Mouse (Mus musculus) limb, embryonic 12.5 days (tissue): ENCODE results near the gene Rasgef1b. TPM values are rescaled to one million over a fixed set of nuclear protein-coding genes. Genes with fewer than 3 reads are reported as not detected.

ENCODE experiments used
- ATAC-seq: fragments of 200-750 bp; cut with Nextera tagmentation; 2 replicates; pipeline ENCODE4 v1.8.0; 2017; ENCODE audit warnings: low read depth, moderate TSS enrichment; ENCODE audit not compliant: insufficient number of reproducible peaks, insufficient read depth, low FRiP score, low TSS enrichment
- H3K27ac ChIP-seq: fragments of 300-500 bp; sonication (generic); 2 replicates; pipeline ENCODE4 v1.5.1; 2016; ENCODE audit warnings: mild to moderate bottlenecking, moderate library complexity
- H3K27me3 ChIP-seq: fragments of 300-500 bp; sonication (generic); 2 replicates; pipeline ENCODE4 v1.6.1; 2016; ENCODE audit warnings: mild to moderate bottlenecking, moderate library complexity
- H3K36me3 ChIP-seq: fragments of 300-500 bp; sonication (generic); 2 replicates; pipeline ENCODE4 v1.6.1; 2016; ENCODE audit warnings: mild to moderate bottlenecking, moderate library complexity
- H3K4me1 ChIP-seq: fragments of 300-500 bp; sonication (generic); replicated peaks from 2 replicates; pipeline ENCODE4 v1.6.1; 2016
- H3K4me2 ChIP-seq: fragments of 300-500 bp; sonication (generic); 2 replicates; pipeline ENCODE4 v1.6.1; 2016; ENCODE audit warnings: mild to moderate bottlenecking, moderate library complexity
- H3K4me3 ChIP-seq: fragments of 300-500 bp; sonication (generic); replicated peaks from 2 replicates; pipeline ENCODE4 v1.5.1; 2016; ENCODE audit warnings: mild to moderate bottlenecking
- H3K9ac ChIP-seq: fragments of 300-500 bp; sonication (generic); replicated peaks from 2 replicates; pipeline ENCODE4 v1.6.1; 2016; ENCODE audit warnings: mild to moderate bottlenecking, moderate library complexity
- H3K9me3 ChIP-seq: fragments of 300-500 bp; sonication (generic); 2 replicates; pipeline ENCODE4 v1.6.1; 2016; ENCODE audit warnings: mild to moderate bottlenecking, moderate library complexity
- WGBS: fragments of 180-500 bp; shearing (Covaris S2); methylation state at CpG from one replicate; pipeline ENCODE4 v1.1.7; 2016; 5-methylcytosine and 5-hydroxymethylcytosine counted together
- polyA plus RNA-seq: library from polyadenylated mRNA; unstranded; fragments of >200 nt; fragmentation: Nextera tagmentation; extraction: Ambion mirVana; gene quantifications from 2 replicates; pipeline ENCODE4 v1.2.1, GENCODE M21; 2016

Gene Rasgef1b
- polyA plus RNA-seq, 1 experiment from 2014 or later, result 48.7 TPM

DNA sequence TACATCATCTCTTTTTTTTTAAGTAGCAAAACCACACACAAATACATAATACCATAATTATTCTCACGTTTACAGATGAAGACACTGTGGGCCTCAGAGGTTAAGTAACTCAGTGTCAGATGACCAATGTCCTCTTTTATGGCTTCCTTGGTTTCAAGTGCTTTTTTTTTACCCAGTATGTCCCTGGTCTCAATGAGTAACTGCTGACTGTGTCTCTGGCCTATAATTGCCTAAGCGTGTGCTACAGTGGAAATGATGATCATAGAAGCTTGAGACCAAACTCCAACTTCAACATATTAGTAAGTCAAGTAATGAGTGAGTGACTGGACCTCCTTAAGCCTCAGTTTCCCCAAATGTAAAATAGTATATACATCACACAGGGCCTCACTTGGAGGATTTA lies 347.2 kb downstream of the Rasgef1b start:
- H3K27me3 ChIP-seq, result no peaks in the 10 kb centered on the region; the same call in 1 of the 2 replicates
- H3K9me3 ChIP-seq, result no peaks in the 10 kb centered on the region
- H3K27ac ChIP-seq, result no peak overlapping the region
- no peak overlapping the region for H3K4me3 ChIP-seq
- H3K4me1 ChIP-seq, result peaks cover 56% of the 10 kb centered on the region
- no peaks in the 10 kb centered on the region for H3K36me3 ChIP-seq
- no peak overlapping the region for H3K4me2 ChIP-seq
- H3K9ac ChIP-seq, result no peak overlapping the region
- ATAC-seq, result no peak
- 68% methylated on average over 2 of the region's 2 CpGs for WGBS

DNA sequence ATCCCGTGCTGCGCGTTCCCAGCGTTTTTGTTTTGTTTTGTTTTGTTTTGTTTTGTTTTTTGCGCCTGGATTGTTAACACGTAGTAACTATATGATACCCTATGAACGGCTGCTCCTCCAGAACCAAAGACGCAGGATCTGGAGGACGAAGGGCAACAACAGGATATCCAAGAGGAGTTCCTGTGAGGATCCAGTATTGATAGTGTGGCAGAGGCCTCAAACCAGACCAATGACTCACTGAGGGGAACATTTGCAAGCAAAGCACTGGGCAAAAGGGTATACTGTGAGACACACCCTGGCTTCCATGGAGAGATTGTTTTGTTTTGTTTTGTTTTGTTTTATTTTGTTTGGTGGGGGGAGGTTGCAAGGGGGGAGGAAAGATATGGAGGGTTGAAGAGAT lies 348.0 kb downstream of the Rasgef1b start:
- no peaks in the 10 kb centered on the region for H3K36me3 ChIP-seq
- no peak overlapping the region for H3K9ac ChIP-seq
- H3K4me3 ChIP-seq, result no peak overlapping the region
- WGBS, result 89% methylated on average over 9 of the region's 9 CpGs
- H3K4me1 ChIP-seq, result peaks cover 56% of the 10 kb centered on the region
- no peaks in the 10 kb centered on the region for H3K9me3 ChIP-seq
- H3K27ac ChIP-seq, result no peak overlapping the region
- H3K4me2 ChIP-seq, result no peak overlapping the region
- no peaks in the 10 kb centered on the region; the same call in 1 of the 2 replicates for H3K27me3 ChIP-seq
- ATAC-seq, result no peak

GRCm38 (mm10) chr5:99380166-99380565 lies 348.7 kb downstream of the Rasgef1b start:
- Histone ChIP-seq H3K9me3 (no peaks in the 10 kb centered on the region), H3K36me3 (no peaks in the 10 kb centered on the region), H3K4me2 (no peak overlapping the region), H3K9ac (no peak overlapping the region), H3K27ac (no peak overlapping the region), H3K4me1 (peaks cover 54% of the 10 kb centered on the region), H3K27me3 (no peaks in the 10 kb centered on the region; the same call in 1 of the 2 replicates), H3K4me3 (no peak overlapping the region)
- WGBS, result 44% methylated on average over 12 of the region's 12 CpGs
- ATAC-seq, result no peak

GRCm38 (mm10) chr5:99378437-99379226 lies 350.2 kb downstream of the Rasgef1b start:
- peak overlapping the region; percentile 72 for H3K27ac ChIP-seq
- no peaks in the 10 kb centered on the region for H3K36me3 ChIP-seq
- no peak overlapping the region for H3K4me3 ChIP-seq
- ATAC-seq, result no peak
- H3K9ac ChIP-seq, result no peak overlapping the region
- H3K4me2 ChIP-seq, result no peak overlapping the region
- H3K27me3 ChIP-seq, result no peaks in the 10 kb centered on the region; the same call in 1 of the 2 replicates
- peaks cover 43% of the 10 kb centered on the region for H3K4me1 ChIP-seq
- WGBS, result 34% methylated on average over 11 of the region's 11 CpGs
- no peaks in the 10 kb centered on the region for H3K9me3 ChIP-seq

DNA sequence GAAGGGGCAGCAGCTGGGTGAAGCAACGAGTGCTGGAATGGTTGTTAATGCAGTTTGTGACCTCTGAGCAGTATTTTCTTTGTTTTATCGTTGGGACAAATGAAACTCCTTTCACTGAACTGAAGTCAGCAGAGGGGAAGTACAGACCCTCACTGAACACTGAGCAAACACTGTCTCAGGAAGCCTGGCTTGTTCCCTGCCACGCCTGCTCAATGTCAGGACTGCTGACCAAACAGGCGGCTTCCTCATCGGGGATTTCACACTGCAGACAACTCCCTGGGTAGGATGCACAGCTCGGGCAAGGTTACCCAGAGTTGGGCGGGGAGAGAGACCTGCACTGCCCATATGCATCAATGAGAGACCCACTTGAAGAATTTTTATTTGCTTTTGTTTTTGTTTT lies 353.1 kb downstream of the Rasgef1b start:
- peaks cover 40% of the 10 kb centered on the region for H3K4me1 ChIP-seq
- H3K36me3 ChIP-seq, result no peaks in the 10 kb centered on the region
- H3K9me3 ChIP-seq, result no peaks in the 10 kb centered on the region
- H3K27me3 ChIP-seq, result no peaks in the 10 kb centered on the region; the same call in 1 of the 2 replicates
- no peak overlapping the region for H3K4me2 ChIP-seq
- WGBS, result 71% methylated on average over 7 of the region's 7 CpGs
- no peak overlapping the region for H3K9ac ChIP-seq
- no peak overlapping the region for H3K4me3 ChIP-seq
- no peak for ATAC-seq
- H3K27ac ChIP-seq, result no peak overlapping the region

- WGBS, result 90% methylated on average over 6 of the region's 6 CpGs
- H3K9me3 ChIP-seq, result no peaks in the 10 kb centered on the region
- H3K4me2 ChIP-seq, result no peak overlapping the region
Observed at GRCm38 (mm10) chr5:99374460-99374859, 354.4 kb downstream of the Rasgef1b start.

GRCm38 (mm10) chr5:99373570-99374151 lies 355.2 kb downstream of the Rasgef1b start:
- Histone ChIP-seq H3K27me3 (no peaks in the 10 kb centered on the region), H3K9ac (no peak overlapping the region), H3K9me3 (no peaks in the 10 kb centered on the region), H3K4me3 (no peak overlapping the region), H3K4me1 (peaks cover 31% of the 10 kb centered on the region), H3K36me3 (no peaks in the 10 kb centered on the region), H3K4me2 (no peak overlapping the region), H3K27ac (no peak overlapping the region)
- WGBS, result 77% methylated on average over 8 of the region's 8 CpGs
- no peak for ATAC-seq

More at GRCm38 (mm10) chr5:99374460-99374859, 354.4 kb downstream of the Rasgef1b start:
- H3K27ac ChIP-seq, result no peak overlapping the region
- no peak overlapping the region for H3K9ac ChIP-seq
- no peak for ATAC-seq
- no peaks in the 10 kb centered on the region for H3K27me3 ChIP-seq
- peaks cover 31% of the 10 kb centered on the region for H3K4me1 ChIP-seq
- no peaks in the 10 kb centered on the region for H3K36me3 ChIP-seq
- H3K4me3 ChIP-seq, result no peak overlapping the region

DNA sequence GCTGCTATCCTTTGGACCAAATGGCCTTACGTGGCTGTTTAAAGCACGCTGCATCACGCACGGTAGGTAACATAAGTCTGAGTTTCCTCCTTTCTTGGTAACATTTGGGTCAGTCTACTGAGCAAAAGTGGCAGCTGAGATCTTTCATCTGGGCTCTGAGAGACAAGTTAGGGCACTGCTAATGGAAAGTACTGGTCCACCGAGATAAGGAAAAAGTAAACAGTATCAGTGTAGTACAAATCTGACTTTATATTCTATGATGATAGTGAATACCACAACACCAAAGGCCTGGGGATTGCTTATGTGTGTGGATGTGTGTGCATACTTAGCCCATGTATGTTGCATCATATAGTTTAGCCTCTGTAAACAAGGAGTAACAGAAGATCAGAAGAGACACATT lies 358.2 kb downstream of the Rasgef1b start:
- no peaks in the 10 kb centered on the region for H3K9me3 ChIP-seq
- no peaks in the 10 kb centered on the region for H3K36me3 ChIP-seq
- peaks cover 14% of the 10 kb centered on the region for H3K4me1 ChIP-seq
- ATAC-seq, result no peak
- H3K4me2 ChIP-seq, result no peak overlapping the region
- no peaks in the 10 kb centered on the region for H3K27me3 ChIP-seq
- WGBS, result 43% methylated on average over 5 of the region's 5 CpGs
- no peak overlapping the region for H3K27ac ChIP-seq
- H3K9ac ChIP-seq, result no peak overlapping the region
- no peak overlapping the region for H3K4me3 ChIP-seq

DNA sequence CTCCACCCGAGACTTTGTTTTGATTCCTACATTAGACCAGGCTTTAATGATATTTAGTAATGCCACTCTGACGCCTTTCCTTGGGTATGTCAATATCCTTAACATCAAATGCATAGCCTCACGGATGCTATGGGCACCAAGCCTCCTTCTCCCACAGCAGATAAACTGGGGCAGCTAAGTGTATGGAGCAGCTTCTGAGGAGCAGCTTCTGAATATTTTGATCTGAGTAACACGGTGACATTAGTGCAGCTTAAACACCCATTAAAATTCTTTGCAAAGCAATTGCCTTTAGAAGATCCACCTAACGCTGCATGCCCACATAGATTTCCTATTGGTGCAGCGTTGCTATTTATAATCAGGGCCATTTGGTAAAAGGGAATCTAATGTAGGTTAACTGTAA lies 359.6 kb downstream of the Rasgef1b start:
- peaks cover 14% of the 10 kb centered on the region for H3K4me1 ChIP-seq
- H3K9me3 ChIP-seq, result no peaks in the 10 kb centered on the region
- no peak overlapping the region for H3K9ac ChIP-seq
- H3K36me3 ChIP-seq, result no peaks in the 10 kb centered on the region
- no peaks in the 10 kb centered on the region for H3K27me3 ChIP-seq
- 37% methylated on average over 6 of the region's 6 CpGs for WGBS
- ATAC-seq, result no peak; the same call in 1 of the 2 replicates
- peak overlapping the region; percentile 13; the same call in 1 of the 2 replicates for H3K4me2 ChIP-seq
- H3K4me3 ChIP-seq, result no peak overlapping the region
- 0 out of 2 replicates have a peak overlapping the region, but pooled peaks have one; percentile 56 for H3K27ac ChIP-seq

DNA sequence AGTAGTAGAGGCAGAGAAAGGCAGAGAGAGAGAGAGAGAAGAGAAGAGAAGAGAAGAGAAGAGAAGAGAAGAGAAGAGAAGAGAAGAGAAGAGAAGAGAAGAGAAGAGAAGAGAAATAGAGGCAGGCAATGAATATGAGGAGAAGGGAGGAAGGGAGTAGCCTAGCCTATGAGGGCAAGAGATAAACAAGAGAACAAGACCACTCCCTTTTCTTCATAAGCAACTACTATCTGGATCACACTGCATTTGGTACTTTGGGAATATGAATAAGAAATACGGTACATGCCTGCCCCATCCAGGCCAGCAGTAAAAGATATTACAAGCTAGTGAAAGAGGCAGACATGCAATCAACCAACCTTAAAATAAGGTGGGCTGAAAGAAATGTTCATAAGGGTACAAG lies 360.2 kb downstream of the Rasgef1b start:
- no peak overlapping the region for H3K4me3 ChIP-seq
- ATAC-seq, result peak; percentile 31; the same call in 1 of the 2 replicates
- H3K9me3 ChIP-seq, result no peaks in the 10 kb centered on the region
- no peak overlapping the region for H3K27ac ChIP-seq
- H3K36me3 ChIP-seq, result no peaks in the 10 kb centered on the region
- H3K4me2 ChIP-seq, result no peak overlapping the region
- H3K27me3 ChIP-seq, result no peaks in the 10 kb centered on the region
- H3K9ac ChIP-seq, result no peak overlapping the region
- WGBS, result 30% methylated on average over 1 of the region's 1 CpGs
- H3K4me1 ChIP-seq, result peaks cover 14% of the 10 kb centered on the region

DNA sequence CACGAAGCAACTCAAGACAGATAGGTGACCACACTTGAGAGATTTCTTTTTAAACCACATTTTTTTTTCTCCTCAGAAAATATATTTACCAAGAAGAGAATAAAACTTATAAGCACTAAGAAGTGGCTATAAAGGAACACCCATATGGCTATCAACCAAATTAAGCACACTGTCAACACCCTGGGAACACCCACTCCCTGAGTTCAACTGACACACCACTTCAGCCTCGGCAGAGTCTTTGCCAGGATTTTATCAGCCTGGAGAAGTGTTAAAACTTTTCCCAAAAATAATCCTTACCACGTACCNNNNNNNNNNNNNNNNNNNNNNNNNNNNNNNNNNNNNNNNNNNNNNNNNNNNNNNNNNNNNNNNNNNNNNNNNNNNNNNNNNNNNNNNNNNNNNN lies 368.3 kb downstream of the Rasgef1b start:
- Histone ChIP-seq H3K27ac (no peak overlapping the region), H3K4me2 (no peak overlapping the region), H3K36me3 (no peaks in the 10 kb centered on the region), H3K9me3 (no peaks in the 10 kb centered on the region), H3K27me3 (no peaks in the 10 kb centered on the region), H3K4me3 (no peak overlapping the region), H3K9ac (no peak overlapping the region), H3K4me1 (peaks cover 18% of the 10 kb centered on the region; the same call in 1 of the 2 replicates)
- WGBS, result 56% methylated on average over 3 of the region's 3 CpGs
- ATAC-seq, result no peak
